Mouse (Mus musculus): ENCODE measurements around the gene Xpnpep1.
A peak's percentile ranks its signal among the peaks of the same experiment; 100 is the strongest.

Gene Xpnpep1

GRCm38 (mm10) chr19:53032647-53033046, 7.4 kb downstream of the Xpnpep1 start:
- no peak for DNase-seq (ENCODE audit: low read depth, low spot score)

GRCm38 (mm10) chr19:53031957-53032371, 8.1 kb downstream of the Xpnpep1 start:
- DNase-seq (ENCODE audit: low read depth, low spot score): no peak

GRCm38 (mm10) chr19:53030279-53030678, 9.7 kb downstream of the Xpnpep1 start:
- no peak for DNase-seq (ENCODE audit: low read depth, low spot score)

GRCm38 (mm10) chr19:53029686-53030085, 10.3 kb downstream of the Xpnpep1 start:
- no peak for DNase-seq (ENCODE audit: low read depth, low spot score)

GRCm38 (mm10) chr19:53029045-53029444, 11.0 kb downstream of the Xpnpep1 start:
- DNase-seq (ENCODE audit: low read depth, low spot score): peak; percentile 84

- DNase-seq (ENCODE audit: low read depth, low spot score): no peak
Measured at GRCm38 (mm10) chr19:53028216-53028615, 11.8 kb downstream of the Xpnpep1 start.

- peak; percentile 89 for DNase-seq (ENCODE audit: low read depth, low spot score)
Measured at GRCm38 (mm10) chr19:53023189-53023588, 16.8 kb downstream of the Xpnpep1 start.

GRCm38 (mm10) chr19:53022037-53022614, 17.9 kb downstream of the Xpnpep1 start:
- peak; percentile 75 for DNase-seq (ENCODE audit: low read depth, low spot score)

GRCm38 (mm10) chr19:53021537-53021936, 18.5 kb downstream of the Xpnpep1 start:
- DNase-seq (ENCODE audit: low read depth, low spot score): peak; percentile 71

- DNase-seq (ENCODE audit: low read depth, low spot score): peak; percentile 88
Measured at GRCm38 (mm10) chr19:53019716-53020463, 20.1 kb downstream of the Xpnpep1 start.

GRCm38 (mm10) chr19:53017954-53018353, 22.1 kb downstream of the Xpnpep1 start:
- no peak for DNase-seq (ENCODE audit: low read depth, low spot score)

GRCm38 (mm10) chr19:53017248-53017647, 22.8 kb downstream of the Xpnpep1 start:
- DNase-seq (ENCODE audit: low read depth, low spot score): no peak

- no peak for DNase-seq (ENCODE audit: low read depth, low spot score)
Measured at GRCm38 (mm10) chr19:53014910-53015710, 24.9 kb downstream of the Xpnpep1 start.

GRCm38 (mm10) chr19:53013744-53014143, 26.3 kb downstream of the Xpnpep1 start:
- DNase-seq (ENCODE audit: low read depth, low spot score): no peak

- no peak for DNase-seq (ENCODE audit: low read depth, low spot score)
Measured at GRCm38 (mm10) chr19:53013341-53013740, 26.7 kb downstream of the Xpnpep1 start.

- no peak for DNase-seq (ENCODE audit: low read depth, low spot score)
Measured at GRCm38 (mm10) chr19:53010941-53011340, 29.1 kb downstream of the Xpnpep1 start.

GRCm38 (mm10) chr19:53008921-53009320, 31.1 kb downstream of the Xpnpep1 start:
- DNase-seq (ENCODE audit: low read depth, low spot score): no peak

GRCm38 (mm10) chr19:53008020-53008705, 31.9 kb downstream of the Xpnpep1 start:
- peak; percentile 85 for DNase-seq (ENCODE audit: low read depth, low spot score)

GRCm38 (mm10) chr19:53005978-53006377, 34.0 kb downstream of the Xpnpep1 start:
- DNase-seq (ENCODE audit: low read depth, low spot score): no peak

GRCm38 (mm10) chr19:53003554-53004365, 36.3 kb downstream of the Xpnpep1 start:
- no peak for DNase-seq (ENCODE audit: low read depth, low spot score)
